Mouse (Mus musculus): ENCODE data around the gene Cacng5. TPM values are rescaled to one million over a fixed set of nuclear protein-coding genes. Genes with fewer than 3 reads are reported as not detected.

Cacng5 gene
- polyA plus RNA-seq, 1 experiment from 2014 or later: 0.13 TPM

GRCm38 (mm10) chr11:107929712-107930111, 14.9 kb upstream of the Cacng5 start:
- Histone ChIP-seq H3K27me3 (no peaks in the 10 kb centered on the region), H3K36me3 (no peaks in the 10 kb centered on the region), H3K4me3 (no peak overlapping the region), H3K9ac (no peak overlapping the region), H3K27ac (no peak overlapping the region), H3K9me3 (no peaks in the 10 kb centered on the region), H3K4me1 (no peaks in the 10 kb centered on the region), H3K4me2 (no peak overlapping the region)
- 51% methylated on average over 3 of the region's 3 CpGs for WGBS
- ATAC-seq (ENCODE audit: insufficient number of reproducible peaks, insufficient read depth, low FRiP score, low TSS enrichment, low read depth): no peak

DNA sequence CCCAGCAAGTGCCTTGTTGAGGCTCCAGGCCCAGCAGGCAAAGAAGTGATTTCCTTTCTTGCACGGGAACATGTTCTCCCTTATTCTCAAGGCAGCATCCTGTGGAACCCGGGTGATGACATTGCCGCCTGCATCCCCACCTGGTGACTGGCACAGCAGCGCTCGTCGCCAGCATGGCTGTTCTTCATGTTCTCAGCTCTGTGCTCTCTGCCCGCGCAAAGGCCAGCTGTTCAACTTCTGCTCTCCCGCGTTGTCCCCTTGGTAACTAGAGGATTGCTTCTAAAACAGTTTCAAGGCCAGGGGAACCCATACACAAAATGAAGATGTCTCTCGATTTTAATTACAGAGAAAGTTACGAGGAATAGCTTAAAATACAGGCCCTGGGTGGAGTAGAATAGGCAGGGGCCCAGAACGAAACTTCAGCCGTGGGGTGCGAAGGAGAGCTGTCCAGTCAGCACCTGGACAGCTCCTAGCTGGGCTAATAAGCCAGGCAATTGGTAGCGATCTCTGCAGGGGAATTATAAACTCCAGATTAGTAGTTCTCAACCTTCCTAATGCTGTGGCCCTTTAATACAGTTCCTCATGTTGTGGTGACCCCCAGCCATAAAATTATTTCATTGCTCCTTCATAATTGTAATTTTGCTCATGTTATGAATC, 5.1 kb upstream of the Cacng5 start:
- 44% methylated on average over 16 of the region's 16 CpGs for WGBS
- H3K9ac ChIP-seq: no peak overlapping the region
- ATAC-seq (ENCODE audit: insufficient number of reproducible peaks, insufficient read depth, low FRiP score, low TSS enrichment, low read depth): no peak
- H3K9me3 ChIP-seq: no peaks in the 10 kb centered on the region
- no peak overlapping the region for H3K27ac ChIP-seq
- H3K27me3 ChIP-seq: peaks cover 16% of the 10 kb centered on the region
- no peak overlapping the region for H3K4me3 ChIP-seq
- H3K36me3 ChIP-seq: no peaks in the 10 kb centered on the region
- no peak overlapping the region for H3K4me2 ChIP-seq
- peaks cover under 1% of the 10 kb centered on the region; the same call in 1 of the 2 replicates for H3K4me1 ChIP-seq

DNA sequence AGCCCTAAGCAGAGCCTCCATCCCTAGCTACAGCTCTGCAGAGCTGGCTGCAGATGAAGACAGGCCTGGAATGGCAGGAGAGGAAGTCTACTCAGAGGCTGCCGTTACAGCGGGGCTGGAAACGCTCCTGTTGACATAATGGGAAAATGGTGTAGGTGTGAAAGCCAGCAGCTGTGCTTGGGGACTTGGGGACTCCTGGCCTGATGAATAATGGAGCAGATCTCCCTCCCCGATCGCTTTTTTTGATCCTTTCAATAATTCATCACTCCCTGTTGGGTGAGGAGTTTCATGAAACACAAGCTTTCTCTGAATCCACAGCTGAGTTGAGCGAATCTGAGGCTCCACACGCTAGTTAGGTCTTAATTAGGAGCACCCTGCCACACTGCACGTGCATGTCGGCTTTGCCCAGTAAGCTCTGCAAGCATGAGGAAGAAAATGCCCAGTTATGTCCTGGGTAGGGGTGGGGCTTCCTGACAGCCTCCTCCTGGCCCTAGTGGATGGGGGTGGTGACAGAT, 2.9 kb upstream of the Cacng5 start:
- no peak overlapping the region for H3K4me2 ChIP-seq
- 68% methylated on average over 9 of the region's 9 CpGs for WGBS

GRCm38 (mm10) chr11:107913317-107913716, 1.5 kb downstream of the Cacng5 start:
- peaks cover 41% of the 10 kb centered on the region for H3K27me3 ChIP-seq
- no peak for ATAC-seq (ENCODE audit: insufficient number of reproducible peaks, insufficient read depth, low FRiP score, low TSS enrichment, low read depth)
- no peaks in the 10 kb centered on the region for H3K36me3 ChIP-seq
- no peak overlapping the region for H3K9ac ChIP-seq
- H3K9me3 ChIP-seq: peaks cover 4% of the 10 kb centered on the region; the same call in 1 of the 2 replicates
- 65% methylated on average over 3 of the region's 3 CpGs for WGBS
- no peak overlapping the region for H3K4me2 ChIP-seq
- no peak overlapping the region for H3K4me3 ChIP-seq
- H3K27ac ChIP-seq: no peak overlapping the region
- H3K4me1 ChIP-seq: peaks cover 5% of the 10 kb centered on the region; the same call in 1 of the 2 replicates

More for the DNA sequence above, 2.9 kb upstream of the Cacng5 start:
- Histone ChIP-seq H3K4me3 (no peak overlapping the region), H3K27ac (no peak overlapping the region), H3K9me3 (no peaks in the 10 kb centered on the region), H3K27me3 (peaks cover 38% of the 10 kb centered on the region), H3K4me1 (peaks cover 5% of the 10 kb centered on the region; the same call in 1 of the 2 replicates), H3K36me3 (no peaks in the 10 kb centered on the region), H3K9ac (no peak overlapping the region)
- ATAC-seq (ENCODE audit: insufficient number of reproducible peaks, insufficient read depth, low FRiP score, low TSS enrichment, low read depth): no peak

GRCm38 (mm10) chr11:107905364-107905763, 9.5 kb downstream of the Cacng5 start:
- H3K4me1 ChIP-seq: no peaks in the 10 kb centered on the region
- H3K9me3 ChIP-seq: peaks cover 4% of the 10 kb centered on the region; the same call in 1 of the 2 replicates
- H3K4me3 ChIP-seq: no peak overlapping the region
- 80% methylated on average over 9 of the region's 9 CpGs for WGBS
- no peak for ATAC-seq (ENCODE audit: insufficient number of reproducible peaks, insufficient read depth, low FRiP score, low TSS enrichment, low read depth)
- no peaks in the 10 kb centered on the region for H3K27me3 ChIP-seq
- H3K36me3 ChIP-seq: no peaks in the 10 kb centered on the region
- no peak overlapping the region for H3K27ac ChIP-seq
- H3K9ac ChIP-seq: no peak overlapping the region
- H3K4me2 ChIP-seq: no peak overlapping the region

- Histone ChIP-seq H3K27me3 (no peaks in the 10 kb centered on the region), H3K9ac (no peak overlapping the region), H3K4me1 (no peaks in the 10 kb centered on the region), H3K9me3 (no peaks in the 10 kb centered on the region), H3K4me2 (no peak overlapping the region), H3K36me3 (no peaks in the 10 kb centered on the region), H3K27ac (no peak overlapping the region), H3K4me3 (no peak overlapping the region)
- ATAC-seq (ENCODE audit: insufficient number of reproducible peaks, insufficient read depth, low FRiP score, low TSS enrichment, low read depth): no peak
- WGBS: 49% methylated on average over 4 of the region's 4 CpGs
Observed at GRCm38 (mm10) chr11:107903966-107904605, 10.8 kb downstream of the Cacng5 start.

DNA sequence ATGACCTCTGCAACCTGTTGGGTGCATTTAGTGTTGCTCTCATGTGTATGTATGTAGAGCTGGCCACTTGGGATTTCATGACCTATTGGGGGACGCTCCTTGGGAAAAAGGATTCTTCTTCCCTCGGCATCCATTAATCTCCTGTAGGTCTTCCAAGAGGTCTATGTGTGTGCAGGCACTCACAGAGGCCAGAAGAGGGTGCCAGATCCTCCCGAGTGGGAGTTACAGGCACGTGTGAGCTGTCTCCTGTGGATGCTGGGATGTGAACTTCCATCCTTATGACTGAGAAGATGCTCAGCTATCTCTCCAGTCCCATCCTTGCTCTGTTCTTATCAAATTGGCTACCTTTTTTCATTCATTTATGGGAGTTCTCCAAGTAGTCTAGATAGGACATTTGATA, 14.4 kb downstream of the Cacng5 start:
- Histone ChIP-seq H3K9ac (no peak overlapping the region), H3K9me3 (no peaks in the 10 kb centered on the region), H3K4me3 (no peak overlapping the region), H3K27me3 (no peaks in the 10 kb centered on the region), H3K4me1 (peaks cover 4% of the 10 kb centered on the region; the same call in 1 of the 2 replicates), H3K4me2 (no peak overlapping the region), H3K27ac (no peak overlapping the region), H3K36me3 (no peaks in the 10 kb centered on the region)
- no peak for ATAC-seq (ENCODE audit: insufficient number of reproducible peaks, insufficient read depth, low FRiP score, low TSS enrichment, low read depth)
- WGBS: 43% methylated on average over 4 of the region's 4 CpGs

DNA sequence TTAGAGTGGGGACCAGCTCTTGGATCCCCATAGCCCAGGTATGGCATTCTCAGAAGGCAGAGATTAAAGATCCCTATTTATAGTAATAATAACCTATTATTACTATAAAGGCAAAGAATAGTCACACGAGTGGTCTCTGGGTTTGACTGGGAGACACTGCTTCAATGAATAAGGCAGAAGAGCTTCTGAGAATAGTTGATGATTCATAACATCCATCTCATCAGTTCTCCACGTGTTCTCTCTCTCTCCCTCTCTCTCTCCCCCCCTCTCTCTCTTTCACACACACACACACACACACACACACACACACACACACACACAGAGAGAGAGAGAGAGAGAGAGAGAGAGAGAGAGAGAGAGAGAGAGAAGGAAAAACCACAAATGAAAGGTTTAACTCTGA, 16.2 kb downstream of the Cacng5 start:
- H3K9ac ChIP-seq: no peak overlapping the region
- WGBS: 49% methylated on average over 2 of the region's 2 CpGs
- H3K4me1 ChIP-seq: peaks cover 4% of the 10 kb centered on the region; the same call in 1 of the 2 replicates
- no peak for ATAC-seq (ENCODE audit: insufficient number of reproducible peaks, insufficient read depth, low FRiP score, low TSS enrichment, low read depth)
- H3K4me2 ChIP-seq: no peak overlapping the region
- no peaks in the 10 kb centered on the region for H3K9me3 ChIP-seq
- no peak overlapping the region for H3K27ac ChIP-seq
- no peaks in the 10 kb centered on the region for H3K36me3 ChIP-seq
- no peak overlapping the region for H3K4me3 ChIP-seq
- no peaks in the 10 kb centered on the region for H3K27me3 ChIP-seq

DNA sequence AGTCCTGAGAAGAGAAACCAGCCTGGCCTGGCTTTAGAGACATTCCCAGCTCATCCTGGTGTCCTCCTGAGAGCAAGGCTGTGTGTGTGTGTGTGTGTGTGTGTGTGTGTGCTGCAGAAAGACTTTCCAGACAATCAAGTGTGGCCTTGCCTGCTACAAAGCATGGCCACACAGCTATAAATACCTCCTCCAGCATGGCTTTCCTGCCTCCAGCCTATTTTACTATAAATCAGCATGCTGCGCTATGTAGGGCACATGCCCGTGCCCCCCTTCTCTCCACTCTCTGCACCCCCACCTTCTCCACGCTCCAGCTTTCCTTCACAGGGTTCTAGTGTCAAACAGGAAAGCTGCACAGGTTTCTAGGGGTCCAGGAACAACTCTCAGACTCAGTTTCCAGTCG, 19.2 kb downstream of the Cacng5 start:
- Histone ChIP-seq H3K27ac (no peak overlapping the region), H3K9me3 (no peaks in the 10 kb centered on the region), H3K9ac (no peak overlapping the region), H3K27me3 (no peaks in the 10 kb centered on the region), H3K4me1 (peaks cover 4% of the 10 kb centered on the region; the same call in 1 of the 2 replicates), H3K4me3 (no peak overlapping the region), H3K36me3 (no peaks in the 10 kb centered on the region), H3K4me2 (no peak overlapping the region)
- no peak for ATAC-seq (ENCODE audit: insufficient number of reproducible peaks, insufficient read depth, low FRiP score, low TSS enrichment, low read depth)
- 63% methylated on average over 4 of the region's 4 CpGs for WGBS

DNA sequence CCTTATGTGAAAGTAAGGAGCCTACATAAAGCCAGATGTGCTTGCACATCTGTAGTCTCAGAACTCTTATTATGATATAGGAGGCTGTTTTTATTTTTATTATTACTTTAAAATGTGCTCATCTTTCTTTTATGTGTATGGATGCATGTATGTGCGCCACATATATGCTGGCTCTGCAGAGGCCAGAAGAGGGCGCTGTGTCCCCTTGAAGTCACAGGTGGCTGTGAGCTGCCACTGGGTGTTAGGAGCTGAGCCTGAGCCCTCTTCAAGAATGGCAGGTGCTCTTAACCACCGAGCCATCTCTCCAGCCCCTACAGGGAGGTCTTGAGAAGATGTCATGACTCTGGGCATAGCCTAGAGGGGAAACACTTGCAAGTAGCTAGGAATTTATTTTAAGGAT, 23.5 kb downstream of the Cacng5 start:
- ATAC-seq (ENCODE audit: insufficient number of reproducible peaks, insufficient read depth, low FRiP score, low TSS enrichment, low read depth): no peak
- Histone ChIP-seq H3K9me3 (no peaks in the 10 kb centered on the region), H3K4me2 (no peak overlapping the region), H3K36me3 (no peaks in the 10 kb centered on the region), H3K27me3 (no peaks in the 10 kb centered on the region), H3K9ac (no peak overlapping the region), H3K4me1 (peaks cover 4% of the 10 kb centered on the region; the same call in 1 of the 2 replicates), H3K4me3 (no peak overlapping the region), H3K27ac (no peak overlapping the region)
- WGBS: 82% methylated on average over 3 of the region's 3 CpGs

GRCm38 (mm10) chr11:107887342-107887741, 27.5 kb downstream of the Cacng5 start:
- Histone ChIP-seq H3K27ac (no peak overlapping the region), H3K4me2 (no peak overlapping the region), H3K36me3 (no peaks in the 10 kb centered on the region), H3K27me3 (no peaks in the 10 kb centered on the region), H3K4me3 (no peak overlapping the region), H3K9me3 (no peaks in the 10 kb centered on the region), H3K4me1 (no peaks in the 10 kb centered on the region), H3K9ac (no peak overlapping the region)
- WGBS: 79% methylated on average over 6 of the region's 6 CpGs
- no peak for ATAC-seq (ENCODE audit: insufficient number of reproducible peaks, insufficient read depth, low FRiP score, low TSS enrichment, low read depth)

GRCm38 (mm10) chr11:107876840-107877239, 38.0 kb downstream of the Cacng5 start:
- H3K27ac ChIP-seq: no peak overlapping the region
- H3K4me1 ChIP-seq: no peaks in the 10 kb centered on the region
- 72% methylated on average over 5 of the region's 5 CpGs for WGBS
- no peaks in the 10 kb centered on the region for H3K9me3 ChIP-seq
- ATAC-seq (ENCODE audit: insufficient number of reproducible peaks, insufficient read depth, low FRiP score, low TSS enrichment, low read depth): no peak
- no peaks in the 10 kb centered on the region for H3K27me3 ChIP-seq
- no peak overlapping the region for H3K4me2 ChIP-seq
- no peak overlapping the region for H3K4me3 ChIP-seq
- H3K36me3 ChIP-seq: no peaks in the 10 kb centered on the region
- no peak overlapping the region for H3K9ac ChIP-seq
